Mouse (Mus musculus) cerebellum, adult (tissue): ENCODE measurements at regions not wholly inside any gene's neighbourhood (a gene's known extent, or its start where the extent isn't known, plus 50 kb on each side); places are given as distances from the start of the nearest gene placed in this dataset.

Experiments
- ATAC-seq: cut with Nextera tagmentation; 2 replicates; pipeline ENCODE4 v1.9.2; 2017; ENCODE audit warnings: mild to moderate bottlenecking, moderate library complexity, mixed read lengths; ENCODE audit not compliant: insufficient number of reproducible peaks, low FRiP score, low TSS enrichment

DNA sequence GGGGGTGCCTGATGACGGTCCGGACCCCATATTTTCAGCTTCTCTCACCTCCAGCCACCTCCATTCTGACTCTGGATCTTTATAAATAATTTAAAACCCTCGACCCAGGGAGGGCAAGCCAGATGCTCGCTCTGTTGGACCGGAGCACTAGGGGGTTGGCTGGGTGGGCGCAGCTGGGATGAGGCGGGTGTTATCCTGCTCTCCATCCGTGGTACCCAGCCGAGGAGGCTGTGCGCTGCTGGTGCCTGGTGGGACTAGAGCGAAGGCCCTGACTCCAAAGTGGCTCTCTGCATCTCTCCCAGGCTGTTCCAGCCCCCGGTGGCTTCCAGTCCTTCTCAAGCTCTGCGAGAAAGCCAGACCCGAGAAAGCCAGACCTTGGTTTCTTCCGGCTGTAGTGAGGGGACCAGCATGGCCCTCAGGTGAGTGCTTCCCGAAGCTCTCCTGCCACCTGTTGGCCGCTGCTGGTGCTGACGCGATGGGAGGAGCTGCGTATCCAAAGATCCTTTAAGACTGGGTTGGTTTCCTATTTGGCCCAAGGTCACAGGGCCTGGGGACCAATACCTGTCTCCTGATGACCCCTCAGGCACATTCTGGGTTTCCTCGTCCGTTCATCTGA lies 127.1 kb upstream of the Pitx1 start:
- 0 out of 2 replicates have a peak, but pooled peaks have one; percentile 15 for ATAC-seq

DNA sequence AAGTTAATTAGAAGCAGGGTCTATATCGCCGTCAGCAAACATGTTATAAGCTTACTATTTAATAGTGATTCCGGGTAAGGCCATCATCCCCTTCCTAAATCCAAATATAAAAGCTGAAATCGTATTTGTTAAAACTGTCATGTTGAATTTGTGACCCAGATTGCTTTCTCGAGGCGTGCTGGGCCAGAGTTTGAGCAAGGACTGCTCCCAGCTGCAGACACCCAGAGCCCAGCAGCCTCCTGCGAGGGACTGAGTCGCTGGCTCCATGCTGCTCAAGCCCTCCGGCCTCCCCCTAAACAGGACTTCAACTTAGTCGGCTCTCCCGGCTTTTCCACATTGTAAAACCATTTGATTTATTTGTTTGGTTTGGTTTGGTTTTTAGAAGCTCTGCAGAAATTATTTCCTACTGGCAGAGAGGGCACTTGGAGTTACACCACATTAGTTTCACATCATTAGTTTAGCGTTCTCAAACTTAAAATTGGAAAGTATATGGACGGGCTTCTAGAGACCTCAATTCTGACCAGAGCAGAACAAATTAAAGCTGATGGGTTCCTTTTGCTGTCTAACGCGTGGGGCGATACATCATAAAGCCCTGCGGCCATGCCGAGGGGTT lies 126.4 kb upstream of the Pitx1 start:
- ATAC-seq: no peak

DNA sequence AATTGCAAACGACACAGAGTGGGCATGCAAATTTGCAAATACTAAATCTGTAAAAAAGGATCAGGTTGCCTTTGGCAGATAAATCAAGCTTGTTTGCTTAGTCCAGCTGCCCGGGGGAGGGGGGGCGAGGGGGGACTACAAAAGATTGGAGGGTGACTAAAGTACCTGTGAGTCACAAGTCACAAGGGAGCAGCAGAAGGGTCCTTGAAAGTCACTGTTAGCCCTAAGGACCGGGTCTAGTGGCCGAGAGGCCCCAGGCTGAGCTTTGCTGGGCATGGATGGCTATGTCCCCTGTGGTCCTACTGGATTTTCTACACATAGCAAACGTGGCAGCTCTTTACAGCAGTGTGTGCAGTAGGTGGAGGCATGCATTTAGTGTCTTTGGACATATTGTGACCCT lies 118.4 kb upstream of the Pitx1 start:
- no peak for ATAC-seq

- ATAC-seq: no peak
Observed at GRCm38 (mm10) chr13:55953426-55953825, 117.4 kb upstream of the Pitx1 start.

GRCm38 (mm10) chr13:55950773-55951172 lies 114.8 kb upstream of the Pitx1 start:
- ATAC-seq: no peak

GRCm38 (mm10) chr13:55948591-55948990 lies 112.6 kb upstream of the Pitx1 start:
- ATAC-seq: no peak

GRCm38 (mm10) chr13:55948144-55948543 lies 112.2 kb upstream of the Pitx1 start:
- ATAC-seq: no peak

GRCm38 (mm10) chr13:55937417-55937816 lies 101.4 kb upstream of the Pitx1 start:
- ATAC-seq: no peak

GRCm38 (mm10) chr13:55937000-55937399 lies 101.0 kb upstream of the Pitx1 start:
- no peak for ATAC-seq

DNA sequence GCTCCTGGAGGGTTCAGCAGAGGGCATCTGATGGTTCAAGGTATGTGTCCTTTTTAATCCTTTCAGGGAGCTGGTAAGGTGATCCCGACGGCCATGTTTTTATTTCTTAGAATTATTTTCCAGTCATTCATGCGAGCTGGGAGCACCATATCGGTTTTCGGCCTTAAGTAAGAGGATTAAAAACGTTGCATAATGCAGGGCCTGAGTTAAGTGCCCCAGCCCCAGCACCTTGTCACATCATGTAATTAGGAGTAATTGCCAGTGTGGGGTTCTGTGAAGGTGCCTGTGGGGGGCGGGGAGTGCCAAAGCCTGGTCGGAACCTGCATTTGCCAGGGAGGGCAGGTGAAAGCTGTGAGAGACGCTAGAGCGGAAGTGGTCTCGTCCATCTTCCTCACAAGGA lies 94.6 kb upstream of the Pitx1 start:
- ATAC-seq: no peak

DNA sequence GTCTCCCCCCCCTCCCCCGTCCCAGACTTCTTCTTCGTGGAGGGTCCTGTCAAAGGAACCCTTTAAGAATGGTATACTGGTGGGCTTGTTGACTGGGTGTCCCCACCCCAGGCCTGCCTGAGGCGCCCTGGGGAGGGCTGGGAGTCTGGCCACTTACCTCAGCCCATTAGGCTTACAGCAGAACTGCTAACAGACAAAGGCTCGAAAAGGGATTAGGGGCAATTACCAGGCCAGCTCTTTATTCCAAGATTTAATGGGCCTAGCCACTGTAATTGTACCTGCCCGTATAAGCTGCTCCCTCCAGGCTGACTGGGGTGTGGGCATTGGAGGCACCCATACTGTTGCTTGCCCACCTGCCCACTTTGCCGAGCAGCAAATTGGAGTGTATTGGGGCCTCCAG lies 93.8 kb upstream of the Pitx1 start:
- no peak for ATAC-seq

DNA sequence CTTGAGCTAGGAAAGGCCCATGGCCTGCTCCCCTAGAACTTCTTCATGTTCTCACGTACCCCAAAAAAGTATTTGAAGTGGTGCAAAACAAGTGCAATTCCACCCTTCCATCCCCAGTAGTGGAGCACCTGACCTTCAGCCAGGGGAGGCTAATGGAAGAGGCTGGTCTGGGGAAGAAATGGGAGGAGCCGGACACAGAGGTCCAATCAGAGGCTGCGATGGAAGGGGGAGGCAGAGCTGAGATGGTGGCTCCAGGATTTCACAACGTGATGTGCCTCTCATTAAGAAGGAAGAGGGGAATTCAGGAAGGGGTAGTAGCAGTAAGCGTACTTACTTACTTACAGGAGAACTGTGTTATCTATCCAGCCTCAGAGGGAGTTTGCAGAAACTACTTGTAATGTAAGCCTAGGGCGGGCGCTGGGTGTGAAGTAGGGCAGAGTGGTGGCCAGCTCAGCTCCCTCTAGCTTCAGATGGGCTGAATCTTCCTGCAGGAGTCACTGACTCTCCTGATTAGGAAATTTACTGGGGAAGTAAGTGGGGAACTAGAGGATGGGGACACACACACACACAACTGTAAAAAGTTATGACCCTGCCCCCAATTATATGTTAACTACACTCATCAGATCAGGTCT lies 87.6 kb upstream of the Pitx1 start:
- ATAC-seq: no peak

DNA sequence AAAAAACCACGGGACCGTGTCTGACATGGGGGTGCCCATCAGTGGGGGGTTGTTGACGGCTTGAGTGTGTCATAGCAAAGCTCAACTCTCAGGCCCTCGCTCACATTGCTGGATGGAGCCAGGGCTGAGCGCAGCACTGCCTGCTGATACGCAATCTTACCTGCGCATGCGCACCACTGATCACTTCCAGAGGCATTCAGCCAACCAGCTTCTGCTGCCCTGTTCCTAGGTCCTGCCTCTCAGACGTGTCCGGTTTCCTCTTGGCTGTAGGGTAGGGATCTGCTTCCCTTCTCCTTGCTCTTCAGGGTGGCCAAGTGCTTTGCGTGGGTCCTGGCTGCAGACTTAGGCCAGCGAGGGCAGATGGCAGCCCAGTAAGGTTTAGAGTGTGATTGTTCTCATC lies 81.3 kb upstream of the Pitx1 start:
- ATAC-seq: no peak

DNA sequence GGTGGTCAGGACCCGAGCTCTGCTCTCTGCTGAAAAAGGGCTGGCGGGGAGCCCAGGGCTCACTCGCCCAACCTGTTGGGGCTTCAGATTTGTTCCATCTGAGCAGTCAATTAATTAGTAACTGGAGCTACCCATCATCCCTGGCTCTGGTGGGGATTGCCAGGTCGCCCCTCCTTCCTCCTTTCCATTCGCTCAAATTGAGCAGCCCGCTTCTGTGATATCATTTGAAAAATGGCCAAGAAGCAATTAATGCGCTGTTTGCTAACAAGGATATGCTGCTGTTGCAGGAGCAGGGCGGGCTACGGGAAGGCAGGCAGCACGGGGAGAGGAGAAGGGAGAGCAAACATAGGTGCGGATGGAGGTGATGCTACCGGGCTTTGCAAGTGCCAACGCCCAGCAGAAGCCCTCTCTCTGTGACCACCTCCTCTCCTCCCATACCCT lies 76.3 kb upstream of the Pitx1 start:
- no peak for ATAC-seq

DNA sequence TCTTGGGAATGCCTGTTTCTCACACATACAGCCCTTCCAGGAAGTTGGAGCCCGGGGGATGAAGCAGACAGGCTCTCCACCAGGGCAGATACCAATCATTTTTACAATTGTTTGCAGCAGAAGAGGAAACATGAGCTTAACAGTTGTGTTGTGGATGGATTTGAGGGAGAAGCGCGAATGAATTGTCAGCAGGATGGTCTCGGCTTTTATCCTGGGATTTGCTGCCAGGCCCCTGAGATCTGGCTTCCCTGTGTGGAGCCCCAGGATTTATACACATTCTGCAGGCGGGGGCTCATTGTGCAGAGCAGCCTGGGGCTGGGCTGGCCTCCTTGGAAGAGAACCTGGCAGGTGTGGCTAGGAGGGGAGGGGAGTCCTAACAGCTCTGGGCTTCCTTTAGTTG lies 73.9 kb upstream of the Pitx1 start:
- ATAC-seq: no peak

- ATAC-seq: no peak
Observed at GRCm38 (mm10) chr13:55904884-55905283, 68.9 kb upstream of the Pitx1 start.

- no peak for ATAC-seq
Observed at GRCm38 (mm10) chr13:55902255-55902654, 66.3 kb upstream of the Pitx1 start.

- no peak for ATAC-seq
Observed at GRCm38 (mm10) chr13:55900190-55900526, 64.2 kb upstream of the Pitx1 start.

- ATAC-seq: no peak
Observed at GRCm38 (mm10) chr13:55899501-55900189, 63.7 kb upstream of the Pitx1 start.

- ATAC-seq: no peak
Observed at GRCm38 (mm10) chr13:55898999-55899398, 63.0 kb upstream of the Pitx1 start.

DNA sequence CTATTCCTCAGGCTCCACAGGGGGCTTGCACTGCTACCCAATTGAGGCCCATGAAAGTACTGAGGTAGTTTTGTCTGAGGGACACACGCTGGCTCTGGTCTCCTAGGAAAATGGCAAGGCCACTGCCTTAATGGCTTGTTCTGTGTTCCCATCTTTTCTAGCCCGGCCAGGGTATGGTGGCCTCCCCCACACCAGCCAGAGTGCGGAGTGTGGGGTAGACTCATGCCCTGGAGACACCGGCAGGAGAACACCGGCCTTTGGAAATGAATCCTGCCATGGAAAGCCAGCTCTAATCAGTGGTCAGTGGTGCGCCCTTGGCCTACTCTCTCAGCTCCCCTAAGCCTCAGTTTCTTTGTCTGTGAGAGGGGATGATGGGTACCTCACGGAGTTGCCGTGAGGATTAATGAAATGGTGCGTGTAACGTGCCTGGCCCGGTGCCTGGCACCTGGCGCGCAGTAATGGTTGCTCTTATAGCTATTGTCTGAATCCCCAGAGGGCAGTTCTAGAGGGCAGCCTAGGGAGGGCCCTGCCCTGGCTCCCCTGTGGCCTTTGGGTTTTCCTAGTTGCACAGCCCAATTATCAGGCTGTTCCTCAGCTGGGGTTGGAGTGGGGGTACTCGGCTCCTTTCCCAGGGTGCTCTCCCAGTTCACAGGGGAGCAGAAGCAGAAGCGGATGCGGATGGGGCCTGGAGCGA lies 62.4 kb upstream of the Pitx1 start:
- no peak for ATAC-seq
